11 mouse cellular contexts compared by ENCODE assay signal in genomic region chr14:105589751-105590150, GRCm38 (mm10).
DNase-seq lines count a peak whose midpoint lies in the region; ATAC-seq lines count a peak whose summit lies in the region.
"Had no signal": no experiment of that assay in that cellular context is flagged by ENCODE, and none has a peak within 500 bp of the region (broad histone marks: within the 10 kb centered on the region; RNA-seq: fewer than 3 reads in every experiment).

No protein-coding gene starts in this region.

- ATAC-seq in heart, embryonic 13.5 days (ENCODE audit: extremely low read depth, insufficient number of reproducible peaks, low FRiP score, low TSS enrichment) = no peak
- ATAC-seq in neural tube, embryonic 11.5 days (ENCODE audit: insufficient read depth, low FRiP score, low TSS enrichment) = no peak
- ATAC-seq in hindbrain, embryonic 16.5 days = no peak
- ATAC-seq: inflammation-experienced regulatory T-cells, adult 6 months had no signal

- peak overlapping the region; percentile 44 for H3K4me3 ChIP-seq in heart, embryonic 13.5 days
- no peak overlapping the region for H3K4me3 ChIP-seq in neural tube, embryonic 11.5 days (ENCODE audit: low read depth, low read length)
- H3K4me3 ChIP-seq in hindbrain, embryonic 16.5 days (ENCODE audit: low read length) = no peak overlapping the region
- H3K4me3 ChIP-seq: liver, embryonic 13.5 days; stomach, embryonic 15.5 days had no signal

- H3K9ac ChIP-seq in heart, embryonic 13.5 days = peak overlapping the region; percentile 71
- H3K9ac ChIP-seq in neural tube, embryonic 11.5 days (ENCODE audit: low read length) = no peak overlapping the region
- H3K9ac ChIP-seq in hindbrain, embryonic 16.5 days (ENCODE audit: low read depth, low read length) = no peak overlapping the region
- H3K9ac ChIP-seq: liver, embryonic 13.5 days; stomach, embryonic 15.5 days had no signal

- peak overlapping the region; percentile 63 for H3K4me2 ChIP-seq in heart, embryonic 13.5 days
- H3K4me2 ChIP-seq in neural tube, embryonic 11.5 days (ENCODE audit: low read depth) = no peak overlapping the region
- peak overlapping the region; percentile 4; the same call in 1 of the 2 replicates for H3K4me2 ChIP-seq in hindbrain, embryonic 16.5 days (ENCODE audit: low read length)
- H3K4me2 ChIP-seq: liver, embryonic 13.5 days; stomach, embryonic 15.5 days had no signal

- H3K36me3 ChIP-seq in heart, embryonic 13.5 days = no peaks in the 10 kb centered on the region
- H3K36me3 ChIP-seq in neural tube, embryonic 11.5 days (ENCODE audit: control insufficient read depth, insufficient read depth, low read length) = no peaks in the 10 kb centered on the region
- no peaks in the 10 kb centered on the region for H3K36me3 ChIP-seq in hindbrain, embryonic 16.5 days (ENCODE audit: control insufficient read depth, insufficient read depth, low read length)
- H3K36me3 ChIP-seq: liver, embryonic 13.5 days; stomach, embryonic 15.5 days had no signal

- peaks cover 29% of the 10 kb centered on the region for H3K4me1 ChIP-seq in heart, embryonic 13.5 days
- H3K4me1 ChIP-seq in neural tube, embryonic 11.5 days (ENCODE audit: control insufficient read depth, insufficient read depth, low read length) = no peaks in the 10 kb centered on the region
- H3K4me1 ChIP-seq in hindbrain, embryonic 16.5 days (ENCODE audit: control insufficient read depth, insufficient read depth, low read depth, low read length) = no peaks in the 10 kb centered on the region
- H3K4me1 ChIP-seq: liver, embryonic 13.5 days; stomach, embryonic 15.5 days had no signal

- intact Hi-C loops in heart, postnatal 36 days (cut with DNase I) = no loop called here

- no peak for DNase-seq in heart, postnatal 36 days
- no peak for DNase-seq in neural tube, embryonic 11.5 days (ENCODE audit: low spot score)
- DNase-seq in neural tube, embryonic 10.5 days (ENCODE audit: extremely low spot score, low spot score) = no peak
- no peak for DNase-seq in urinary bladder, postnatal 25 days (ENCODE audit: low spot score)
- DNase-seq in ovary, adult 18-20 months (ENCODE audit: low spot score) = no peak
- no peak for DNase-seq in liver
- DNase-seq: liver, embryonic 13.5 days had no signal

- H3K27me3 ChIP-seq in heart, embryonic 13.5 days (replicated peaks) = no peaks in the 10 kb centered on the region
- no peaks in the 10 kb centered on the region for H3K27me3 ChIP-seq in neural tube, embryonic 11.5 days (ENCODE audit: control insufficient read depth, insufficient read depth, low read length)
- no peaks in the 10 kb centered on the region for H3K27me3 ChIP-seq in hindbrain, embryonic 16.5 days (replicated peaks; ENCODE audit: control insufficient read depth, insufficient read depth, low read length)
- H3K27me3 ChIP-seq: liver, embryonic 13.5 days; stomach, embryonic 15.5 days had no signal

- 67% methylated on average over 7 of the region's 7 CpGs for WGBS in heart, embryonic 13.5 days
- WGBS in neural tube, embryonic 11.5 days = 65% methylated on average over 7 of the region's 7 CpGs
- WGBS in hindbrain, embryonic 16.5 days = 59% methylated on average over 7 of the region's 7 CpGs

- H3K27ac ChIP-seq in heart, embryonic 13.5 days (replicated peaks) = peak overlapping the region; percentile 62
- 0 out of 2 replicates have a peak overlapping the region, but pooled peaks have one; percentile 34 for H3K27ac ChIP-seq in neural tube, embryonic 11.5 days (ENCODE audit: low read depth, low read length)
- H3K27ac ChIP-seq in hindbrain, embryonic 16.5 days (ENCODE audit: low read depth, low read length) = peak overlapping the region; percentile 66
- H3K27ac ChIP-seq: liver, embryonic 13.5 days; stomach, embryonic 15.5 days had no signal

- H3K9me3 ChIP-seq in heart, embryonic 13.5 days = no peaks in the 10 kb centered on the region
- no peaks in the 10 kb centered on the region for H3K9me3 ChIP-seq in neural tube, embryonic 11.5 days (ENCODE audit: control insufficient read depth, low read length)
- H3K9me3 ChIP-seq in hindbrain, embryonic 16.5 days (ENCODE audit: control insufficient read depth, low read length) = no peaks in the 10 kb centered on the region
- H3K9me3 ChIP-seq: liver, embryonic 13.5 days; stomach, embryonic 15.5 days had no signal
